31 mouse cellular contexts compared by ENCODE assay signal in the genomic region with DNA sequence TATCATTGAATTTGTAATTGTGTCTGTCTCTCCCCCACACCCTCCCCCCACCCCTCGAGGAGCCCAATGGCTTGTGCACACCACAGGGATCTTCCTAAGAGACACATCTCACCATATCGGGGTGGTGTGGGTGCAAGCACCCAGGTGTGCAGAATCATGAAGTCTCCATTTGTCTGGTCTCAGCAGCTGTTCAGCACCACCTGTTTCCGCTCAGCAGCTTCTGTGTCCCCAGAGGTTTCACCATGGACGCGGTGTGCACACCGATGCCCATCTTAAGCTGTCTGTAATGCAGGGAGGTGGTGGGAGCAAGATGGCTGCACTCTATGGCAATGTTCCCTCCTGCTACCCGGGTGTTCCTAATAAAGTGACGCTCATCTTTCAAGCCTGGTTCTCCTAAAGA. TPM values are rescaled to one million over a fixed set of nuclear protein-coding genes. Genes with fewer than 3 reads are reported as not detected.
DNase-seq lines count a peak whose midpoint lies in the region; ATAC-seq and TF ChIP-seq lines count a peak whose summit lies in the region.
"Had no signal": no experiment of that assay in that cellular context is flagged by ENCODE, and none has a peak within 500 bp of the region (broad histone marks: within the 10 kb centered on the region; RNA-seq: fewer than 3 reads in every experiment).

No protein-coding gene starts in this region.

- H3K4me2 ChIP-seq in hindbrain, postnatal 0 days (ENCODE audit: low read depth, low read length), result no peak overlapping the region
- H3K4me2 ChIP-seq: embryonic facial prominence, embryonic 13.5 days; forebrain, embryonic 13.5 days; heart, embryonic 13.5 days; hindbrain, embryonic 12.5 days; hindbrain, embryonic 15.5 days; intestine, embryonic 15.5 days had no signal

- ATAC-seq in hindbrain, postnatal 0 days, result 0 out of 2 replicates have a peak, but pooled peaks have one; percentile 3
- peak; percentile 68; the same call in 1 of the 2 replicates for ATAC-seq in neutrophil, adult 5-6 weeks (ENCODE audit: extremely low read depth, insufficient number of reproducible peaks, low FRiP score, poor library complexity, severe bottlenecking)
- ATAC-seq in monocyte, adult 5-6 weeks (replicated peaks; ENCODE audit: insufficient number of reproducible peaks, low FRiP score, low TSS enrichment, poor library complexity, severe bottlenecking), result no peak
- ATAC-seq: forebrain, embryonic 13.5 days; forebrain, embryonic 16.5 days; intestine, embryonic 15.5 days; Patski had no signal

- H3K27me3 ChIP-seq in hindbrain, postnatal 0 days (ENCODE audit: insufficient read depth, low read length), result no peaks in the 10 kb centered on the region
- no peaks in the 10 kb centered on the region for H3K27me3 ChIP-seq in hindbrain, embryonic 10.5 days (ENCODE audit: insufficient read depth, poor library complexity, severe bottlenecking)
- H3K27me3 ChIP-seq: embryonic facial prominence, embryonic 13.5 days; forebrain, embryonic 13.5 days; heart, embryonic 13.5 days; hindbrain, embryonic 12.5 days; hindbrain, embryonic 15.5 days; intestine, embryonic 15.5 days; Patski had no signal

- H3K27ac ChIP-seq in hindbrain, postnatal 0 days, result no peak overlapping the region
- no peak overlapping the region for H3K27ac ChIP-seq in hindbrain, embryonic 10.5 days
- H3K27ac ChIP-seq: embryonic facial prominence, embryonic 10.5 days; embryonic facial prominence, embryonic 13.5 days; forebrain, embryonic 10.5 days; forebrain, embryonic 13.5 days; heart, embryonic 10.5 days; heart, embryonic 13.5 days; hindbrain, embryonic 12.5 days; hindbrain, embryonic 15.5 days; intestine, embryonic 15.5 days had no signal

- no peaks in the 10 kb centered on the region for H3K9me3 ChIP-seq in hindbrain, postnatal 0 days (ENCODE audit: low read length)
- no peaks in the 10 kb centered on the region for H3K9me3 ChIP-seq in hindbrain, embryonic 10.5 days
- H3K9me3 ChIP-seq: embryonic facial prominence, embryonic 10.5 days; embryonic facial prominence, embryonic 13.5 days; forebrain, embryonic 13.5 days; G1E; heart, embryonic 10.5 days; heart, embryonic 13.5 days; hindbrain, embryonic 12.5 days; intestine, embryonic 15.5 days had no signal

- WGBS in hindbrain, postnatal 0 days, result 87% methylated on average over 8 of the region's 8 CpGs
- 93% methylated on average over 8 of the region's 8 CpGs for WGBS in hindbrain, embryonic 10.5 days

- no peak overlapping the region for H3K9ac ChIP-seq in hindbrain, postnatal 0 days (replicated peaks; ENCODE audit: low read length)
- H3K9ac ChIP-seq: embryonic facial prominence, embryonic 13.5 days; forebrain, embryonic 13.5 days; heart, embryonic 13.5 days; hindbrain, embryonic 12.5 days; hindbrain, embryonic 15.5 days; intestine, embryonic 15.5 days had no signal

- no peak for DNase-seq in hindbrain, postnatal 0 days (ENCODE audit: low spot score)
- no peak for DNase-seq in hindbrain, embryonic 10.5 days (ENCODE audit: low spot score)
- DNase-seq in spleen, postnatal 36 days (ENCODE audit: low spot score in 2 of 2), result peak; percentile 50 to 60
- DNase-seq in spleen, postnatal 4 days (ENCODE audit: low spot score in 2 of 2), result no peak
- no peak for DNase-seq in cerebellum, postnatal 14 days
- DNase-seq: adrenal gland, adult 2 months; adrenal gland, postnatal 14 days; cerebellum, adult 11 months; cerebellum, adult 2 months; cerebellum, adult 9-11 months; cerebellum, postnatal 36 days; embryo, embryonic 11 days; gastrocnemius, postnatal 14 days; heart, adult 18-20 months; heart, postnatal 14 days; heart, postnatal 4 days had no signal

- peaks cover 6% of the 10 kb centered on the region; the same call in 1 of the 2 replicates for H3K4me1 ChIP-seq in hindbrain, postnatal 0 days (ENCODE audit: insufficient read depth, low read length)
- peaks cover 3% of the 10 kb centered on the region; the same call in 1 of the 2 replicates for H3K4me1 ChIP-seq in hindbrain, embryonic 10.5 days (replicated peaks)
- H3K4me1 ChIP-seq: embryonic facial prominence, embryonic 10.5 days; forebrain, embryonic 10.5 days; forebrain, embryonic 13.5 days; intestine, embryonic 15.5 days had no signal

- no peak for TF ChIP-seq CTCF in hindbrain, postnatal 0 days (IDR thresholded peaks at IDR 0.05; ENCODE audit: low read depth)

- no peaks in the 10 kb centered on the region for H3K36me3 ChIP-seq in hindbrain, postnatal 0 days (ENCODE audit: insufficient read depth, low read length)
- H3K36me3 ChIP-seq in hindbrain, embryonic 10.5 days, result peaks cover 21% of the 10 kb centered on the region
- H3K36me3 ChIP-seq: embryonic facial prominence, embryonic 13.5 days; hindbrain, embryonic 12.5 days; intestine, embryonic 15.5 days had no signal

- no peak overlapping the region for H3K4me3 ChIP-seq in hindbrain, postnatal 0 days (ENCODE audit: low read length)
- no peak overlapping the region for H3K4me3 ChIP-seq in hindbrain, embryonic 10.5 days
- H3K4me3 ChIP-seq: embryonic facial prominence, embryonic 10.5 days; embryonic facial prominence, embryonic 13.5 days; erythroblast, embryonic 14.5 days; forebrain, embryonic 10.5 days; forebrain, embryonic 13.5 days; heart, embryonic 10.5 days; heart, embryonic 13.5 days; hindbrain, embryonic 12.5 days; hindbrain, embryonic 15.5 days; intestine, embryonic 15.5 days had no signal

RNA-seq across cellular contexts. Expression of gene Lrrc8b, which starts 14.6 kb away (rescaled TPM):
- total RNA-seq in hindbrain, postnatal 0 days (2014; rRNA removed), result 48.4 and 49.9 TPM in 2 replicates
- polyA plus RNA-seq in hindbrain, postnatal 0 days (2015; fragmentation: Nextera tagmentation; extraction: Ambion mirVana), result 15.3 and 17.3 TPM in 2 replicates
- polyA plus RNA-seq in hindbrain, embryonic 10.5 days (2016; fragmentation: Nextera tagmentation; extraction: Ambion mirVana), result 7.3 and 7.5 TPM in 2 replicates
- total RNA-seq in neutrophil, adult 5-6 weeks (2017), result 2.2 and 2.5 TPM in 2 replicates
- 10.6 to 17.3 TPM (median 16.5 TPM) in 3 replicates for total RNA-seq in monocyte, adult 5-6 weeks (2017)

Comparison
In these comparisons a context has a peak if more than half of its experiments do, and no peak if none do; other contexts are left out.
1. DNase-seq: peak in spleen, postnatal 36 days (2 of 2); none in hindbrain, postnatal 0 days (single experiment), hindbrain, embryonic 10.5 days (single experiment), spleen, postnatal 4 days (0 of 2) and cerebellum, postnatal 14 days (0 of 2).